8 mouse cellular contexts compared by ENCODE assay signal in the genomic region with DNA sequence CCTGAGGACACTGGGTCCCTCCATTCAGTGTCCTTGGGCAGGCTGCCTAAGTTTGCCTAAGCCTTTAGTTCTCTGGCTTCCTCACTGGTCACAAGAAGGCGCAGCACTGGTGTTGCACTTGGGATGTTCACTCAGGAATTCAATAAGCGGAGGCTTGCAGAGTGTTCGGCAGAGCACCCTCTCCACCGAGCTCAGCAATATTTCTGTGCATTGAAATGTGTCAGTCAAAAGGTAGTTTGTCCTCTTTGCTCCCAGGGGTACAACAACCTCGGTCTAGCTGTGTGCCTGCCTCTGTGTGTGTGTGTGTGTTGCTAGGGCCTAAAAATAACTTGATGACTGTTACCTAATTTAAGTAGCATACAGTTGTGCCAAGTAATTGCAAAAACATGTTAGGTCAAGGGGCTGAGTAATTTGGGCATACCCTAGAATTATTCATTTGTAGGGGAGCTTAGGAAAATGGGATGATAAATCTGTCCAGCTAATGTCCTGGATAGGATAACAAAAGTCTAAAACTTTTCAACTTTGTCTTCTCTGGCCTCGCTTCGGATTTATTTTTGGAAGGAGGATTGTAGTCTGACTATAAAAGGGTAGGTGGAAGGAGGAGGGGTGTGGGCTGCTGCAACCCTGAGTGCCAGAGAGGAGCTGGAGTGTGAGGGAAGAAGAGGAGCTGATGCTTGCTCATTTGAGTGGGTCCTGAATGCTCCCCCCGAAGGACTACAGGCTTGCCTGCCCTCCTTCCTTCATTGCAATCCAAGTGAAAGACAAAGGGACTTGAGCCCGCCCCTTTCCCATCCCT. TPM values are rescaled to one million over a fixed set of nuclear protein-coding genes. Genes with fewer than 3 reads are reported as not detected.
DNase-seq lines count a peak whose midpoint lies in the region; ATAC-seq and TF ChIP-seq lines count a peak whose summit lies in the region.

No protein-coding gene starts in this region.

- intact Hi-C loops in left cerebral cortex, postnatal 4 days (cut with DNase I), result no loop called here

- WGBS in hindbrain, postnatal 0 days, result 58% methylated on average over 9 of the region's 9 CpGs
- 73% methylated on average over 9 of the region's 9 CpGs for WGBS in hindbrain, embryonic 10.5 days
- 51% methylated on average over 9 of the region's 9 CpGs for WGBS in lung, embryonic 14.5 days

- 0 out of 2 replicates have a peak overlapping the region, but pooled peaks have one; percentile 25 for H3K4me2 ChIP-seq in hindbrain, postnatal 0 days (ENCODE audit: low read depth, low read length)
- peak overlapping the region; percentile 23; the same call in 1 of the 2 replicates for H3K4me2 ChIP-seq in lung, embryonic 14.5 days

- H3K9ac ChIP-seq in hindbrain, postnatal 0 days (replicated peaks; ENCODE audit: low read length), result no peak overlapping the region
- no peak overlapping the region for H3K9ac ChIP-seq in lung, embryonic 14.5 days

- H3K36me3 ChIP-seq in hindbrain, postnatal 0 days (ENCODE audit: insufficient read depth, low read length), result no peaks in the 10 kb centered on the region
- peaks cover 21% of the 10 kb centered on the region for H3K36me3 ChIP-seq in hindbrain, embryonic 10.5 days
- peaks cover 6% of the 10 kb centered on the region; the same call in 1 of the 2 replicates for H3K36me3 ChIP-seq in lung, embryonic 14.5 days (ENCODE audit: insufficient read depth)

- peak; percentile 43 for DNase-seq in hindbrain, postnatal 0 days (ENCODE audit: low spot score)
- DNase-seq in hindbrain, embryonic 10.5 days (ENCODE audit: low spot score), result no peak
- DNase-seq in adipocyte (ENCODE audit: low spot score), result peak; percentile 74
- peak; percentile 72 to 81 for DNase-seq in heart, adult 9 months (ENCODE audit: low spot score in 2 of 2)
- peak; percentile 60 for DNase-seq in lung, embryonic 14.5 days
- DNase-seq in left cerebral cortex, postnatal 4 days, result no peak
- no peak for DNase-seq in thymus, postnatal 36 days
- DNase-seq in spleen, adult 18-20 months, result no peak

- no peaks in the 10 kb centered on the region; the same call in 1 of the 2 replicates for H3K4me1 ChIP-seq in hindbrain, postnatal 0 days (ENCODE audit: insufficient read depth, low read length)
- H3K4me1 ChIP-seq in hindbrain, embryonic 10.5 days (replicated peaks), result peaks cover 23% of the 10 kb centered on the region
- H3K4me1 ChIP-seq in lung, embryonic 14.5 days (ENCODE audit: insufficient read depth), result no peaks in the 10 kb centered on the region

- ATAC-seq in hindbrain, postnatal 0 days, result no peak
- ATAC-seq in lung, embryonic 14.5 days (ENCODE audit: insufficient read depth), result peak; percentile 30; the same call in 1 of the 2 replicates

- H3K27ac ChIP-seq in hindbrain, postnatal 0 days, result no peak overlapping the region
- H3K27ac ChIP-seq in hindbrain, embryonic 10.5 days, result no peak overlapping the region
- peak overlapping the region; percentile 59 for H3K27ac ChIP-seq in lung, embryonic 14.5 days (ENCODE audit: low read depth)

- H3K27me3 ChIP-seq in hindbrain, postnatal 0 days (ENCODE audit: insufficient read depth, low read length), result no peaks in the 10 kb centered on the region
- no peaks in the 10 kb centered on the region for H3K27me3 ChIP-seq in hindbrain, embryonic 10.5 days (ENCODE audit: insufficient read depth, poor library complexity, severe bottlenecking)
- no peaks in the 10 kb centered on the region for H3K27me3 ChIP-seq in lung, embryonic 14.5 days (ENCODE audit: insufficient read depth, low read length)

- H3K9me3 ChIP-seq in hindbrain, postnatal 0 days (ENCODE audit: low read length), result no peaks in the 10 kb centered on the region
- no peaks in the 10 kb centered on the region for H3K9me3 ChIP-seq in hindbrain, embryonic 10.5 days
- no peaks in the 10 kb centered on the region for H3K9me3 ChIP-seq in lung, embryonic 14.5 days (ENCODE audit: low read depth, low read length)

- no peak overlapping the region for H3K4me3 ChIP-seq in hindbrain, postnatal 0 days (ENCODE audit: low read length)
- no peak overlapping the region for H3K4me3 ChIP-seq in hindbrain, embryonic 10.5 days
- no peak overlapping the region for H3K4me3 ChIP-seq in lung, embryonic 14.5 days (ENCODE audit: low read depth, low read length)

- TF ChIP-seq CTCF in hindbrain, postnatal 0 days (IDR thresholded peaks at IDR 0.05; ENCODE audit: low read depth), result no peak
- TF ChIP-seq CTCF in lung, embryonic 14.5 days (IDR thresholded peaks at IDR 0.05; ENCODE audit: low read depth), result no peak

RNA-seq across cellular contexts. Expression of gene 1700056E22Rik, which starts 7.9 kb away (rescaled TPM):
- total RNA-seq in hindbrain, postnatal 0 days (2014; rRNA removed), result 1.0 and 1.2 TPM in 2 replicates
- 1.3 and 1.7 TPM in 2 replicates for polyA plus RNA-seq in hindbrain, postnatal 0 days (2015; fragmentation: Nextera tagmentation; extraction: Ambion mirVana)
- 1.6 TPM in 2 replicates for polyA plus RNA-seq in hindbrain, embryonic 10.5 days (2016; fragmentation: Nextera tagmentation; extraction: Ambion mirVana)
- 0.83 and 1.1 TPM in 2 replicates for polyA plus RNA-seq in lung, embryonic 14.5 days (2014; fragmentation: Nextera tagmentation; extraction: Ambion mirVana)
- total RNA-seq in left cerebral cortex, postnatal 4 days (2021), result under 1 TPM in 1 of 2 experiments, not detected in 1; 0.28 TPM

RNA-seq across cellular contexts. Expression of gene Dusp10, which starts 28.9 kb away (rescaled TPM):
- total RNA-seq in hindbrain, postnatal 0 days (2014; rRNA removed), result 10.0 and 11.7 TPM in 2 replicates
- polyA plus RNA-seq in hindbrain, postnatal 0 days (2015; fragmentation: Nextera tagmentation; extraction: Ambion mirVana), result 6.3 and 6.5 TPM in 2 replicates
- 6.7 and 6.8 TPM in 2 replicates for polyA plus RNA-seq in hindbrain, embryonic 10.5 days (2016; fragmentation: Nextera tagmentation; extraction: Ambion mirVana)
- 7.0 and 7.5 TPM in 2 replicates for polyA plus RNA-seq in lung, embryonic 14.5 days (2014; fragmentation: Nextera tagmentation; extraction: Ambion mirVana)
- total RNA-seq in left cerebral cortex, postnatal 4 days (2021), result 1 to 10 TPM; 3.4 to 4.2 TPM

Comparison
In these comparisons a context has a peak if more than half of its experiments do, and no peak if none do; other contexts are left out.
1. DNase-seq: peak in hindbrain, postnatal 0 days (single experiment), adipocyte (single experiment), heart, adult 9 months (2 of 2) and lung, embryonic 14.5 days (single experiment); none in hindbrain, embryonic 10.5 days (single experiment), left cerebral cortex, postnatal 4 days (single experiment), thymus, postnatal 36 days (0 of 2) and spleen, adult 18-20 months (0 of 2).